Mouse (Mus musculus): Measurements from ENCODE around the gene Mtch1. TPM values are rescaled to one million over a fixed set of nuclear protein-coding genes. Genes with fewer than 3 reads are reported as not detected.

Gene Mtch1
- polyA plus RNA-seq, 1 experiment, result 464 TPM

GRCm38 (mm10) chr17:29302149-29302548, 45.6 kb downstream of the Mtch1 start:
- Histone ChIP-seq H3K79me2 (ENCODE audit: control insufficient read depth, insufficient read depth) (no peaks in the 10 kb centered on the region), H3ac (ENCODE audit: control insufficient read depth, insufficient read length, low read depth) (no peak overlapping the region), H3K27me3 (ENCODE audit: control insufficient read depth, insufficient read depth, insufficient read length) (no peaks in the 10 kb centered on the region), H3K36me3 (ENCODE audit: control insufficient read depth, insufficient read depth) (peaks cover 7% of the 10 kb centered on the region), H3K79me3 (ENCODE audit: low read depth) (no peaks in the 10 kb centered on the region), H3K4me3 (ENCODE audit: insufficient read depth, poor library complexity, severe bottlenecking) (no peak overlapping the region)
- TF ChIP-seq CEBPB (IDR thresholded peaks at IDR 0.05; ENCODE audit: low read depth), result no peak
- TF ChIP-seq MYOG (IDR thresholded peaks at IDR 0.05; ENCODE audit: control insufficient read depth, extremely low read depth, insufficient read length), result no peak
- TF ChIP-seq FOSL1 (IDR thresholded peaks at IDR 0.05; ENCODE audit: insufficient read depth, low read length, poor library complexity, severe bottlenecking), result no peak
- TF ChIP-seq MAX (IDR thresholded peaks at IDR 0.05), result no peak

- H3ac ChIP-seq (ENCODE audit: control insufficient read depth, insufficient read length, low read depth), result no peak overlapping the region
- no peak overlapping the region for H3K4me3 ChIP-seq (ENCODE audit: insufficient read depth, poor library complexity, severe bottlenecking)
- H3K79me2 ChIP-seq (ENCODE audit: control insufficient read depth, insufficient read depth), result no peaks in the 10 kb centered on the region
- no peaks in the 10 kb centered on the region for H3K27me3 ChIP-seq (ENCODE audit: control insufficient read depth, insufficient read depth, insufficient read length)
- no peak for TF ChIP-seq MYOD1 (IDR thresholded peaks at IDR 0.05; ENCODE audit: control insufficient read depth, insufficient read length, low read depth)
- TF ChIP-seq MYOG (IDR thresholded peaks at IDR 0.05; ENCODE audit: control insufficient read depth, extremely low read depth, insufficient read length), result no peak
- TF ChIP-seq USF1 (IDR thresholded peaks at IDR 0.05; ENCODE audit: low read depth), result no peak
- no peak for TF ChIP-seq MAX (IDR thresholded peaks at IDR 0.05)
- no peak for TF ChIP-seq CTCF (IDR thresholded peaks at IDR 0.05; ENCODE audit: control insufficient read depth, insufficient read depth, insufficient read length)
- TF ChIP-seq CEBPB (IDR thresholded peaks at IDR 0.05; ENCODE audit: low read depth), result no peak
- TF ChIP-seq FOSL1 (IDR thresholded peaks at IDR 0.05; ENCODE audit: insufficient read depth, low read length, poor library complexity, severe bottlenecking), result no peak
- peaks cover 14% of the 10 kb centered on the region for H3K36me3 ChIP-seq (ENCODE audit: control insufficient read depth, insufficient read depth)
- no peaks in the 10 kb centered on the region for H3K79me3 ChIP-seq (ENCODE audit: low read depth)
Observed at GRCm38 (mm10) chr17:29301421-29301820, 46.3 kb downstream of the Mtch1 start.

GRCm38 (mm10) chr17:29300926-29301325, 46.8 kb downstream of the Mtch1 start:
- H3K36me3 ChIP-seq (ENCODE audit: control insufficient read depth, insufficient read depth), result peaks cover 14% of the 10 kb centered on the region
- H3K27me3 ChIP-seq (ENCODE audit: control insufficient read depth, insufficient read depth, insufficient read length), result no peaks in the 10 kb centered on the region

GRCm38 (mm10) chr17:29299282-29299681, 48.5 kb downstream of the Mtch1 start:
- peaks cover 18% of the 10 kb centered on the region for H3K36me3 ChIP-seq (ENCODE audit: control insufficient read depth, insufficient read depth)
- no peak overlapping the region for H3ac ChIP-seq (ENCODE audit: control insufficient read depth, insufficient read length, low read depth)
- no peaks in the 10 kb centered on the region for H3K79me3 ChIP-seq (ENCODE audit: low read depth)
- H3K4me3 ChIP-seq (ENCODE audit: insufficient read depth, poor library complexity, severe bottlenecking), result no peak overlapping the region
- H3K79me2 ChIP-seq (ENCODE audit: control insufficient read depth, insufficient read depth), result no peaks in the 10 kb centered on the region
- no peak for TF ChIP-seq CEBPB (IDR thresholded peaks at IDR 0.05; ENCODE audit: low read depth)
- H3K27me3 ChIP-seq (ENCODE audit: control insufficient read depth, insufficient read depth, insufficient read length), result no peaks in the 10 kb centered on the region

More at GRCm38 (mm10) chr17:29300926-29301325, 46.8 kb downstream of the Mtch1 start:
- H3K79me2 ChIP-seq (ENCODE audit: control insufficient read depth, insufficient read depth), result no peaks in the 10 kb centered on the region
- no peak overlapping the region for H3ac ChIP-seq (ENCODE audit: control insufficient read depth, insufficient read length, low read depth)
- no peak overlapping the region for H3K4me3 ChIP-seq (ENCODE audit: insufficient read depth, poor library complexity, severe bottlenecking)
- no peak for TF ChIP-seq MYOD1 (IDR thresholded peaks at IDR 0.05; ENCODE audit: control insufficient read depth, insufficient read length, low read depth)
- no peak for TF ChIP-seq USF1 (IDR thresholded peaks at IDR 0.05; ENCODE audit: low read depth)
- TF ChIP-seq MAX (IDR thresholded peaks at IDR 0.05), result no peak
- no peak for TF ChIP-seq CEBPB (IDR thresholded peaks at IDR 0.05; ENCODE audit: low read depth)
- no peak for TF ChIP-seq CTCF (IDR thresholded peaks at IDR 0.05; ENCODE audit: control insufficient read depth, insufficient read depth, insufficient read length)
- TF ChIP-seq FOSL1 (IDR thresholded peaks at IDR 0.05; ENCODE audit: insufficient read depth, low read length, poor library complexity, severe bottlenecking), result no peak
- TF ChIP-seq MYOG (IDR thresholded peaks at IDR 0.05; ENCODE audit: control insufficient read depth, extremely low read depth, insufficient read length), result no peak
- H3K79me3 ChIP-seq (ENCODE audit: low read depth), result no peaks in the 10 kb centered on the region

- no peaks in the 10 kb centered on the region for H3K79me3 ChIP-seq (ENCODE audit: low read depth)
- H3K36me3 ChIP-seq (ENCODE audit: control insufficient read depth, insufficient read depth), result peaks cover 22% of the 10 kb centered on the region
- H3K27me3 ChIP-seq (ENCODE audit: control insufficient read depth, insufficient read depth, insufficient read length), result no peaks in the 10 kb centered on the region
- TF ChIP-seq MYOG (IDR thresholded peaks at IDR 0.05; ENCODE audit: control insufficient read depth, extremely low read depth, insufficient read length), result no peak
- no peak for TF ChIP-seq MAX (IDR thresholded peaks at IDR 0.05)
- no peak for TF ChIP-seq USF1 (IDR thresholded peaks at IDR 0.05; ENCODE audit: low read depth)
- TF ChIP-seq FOSL1 (IDR thresholded peaks at IDR 0.05; ENCODE audit: insufficient read depth, low read length, poor library complexity, severe bottlenecking), result no peak
- no peak for TF ChIP-seq MYOD1 (IDR thresholded peaks at IDR 0.05; ENCODE audit: control insufficient read depth, insufficient read length, low read depth)
- no peak for TF ChIP-seq CTCF (IDR thresholded peaks at IDR 0.05; ENCODE audit: control insufficient read depth, insufficient read depth, insufficient read length)
- TF ChIP-seq CEBPB (IDR thresholded peaks at IDR 0.05; ENCODE audit: low read depth), result no peak
- H3ac ChIP-seq (ENCODE audit: control insufficient read depth, insufficient read length, low read depth), result no peak overlapping the region
- H3K79me2 ChIP-seq (ENCODE audit: control insufficient read depth, insufficient read depth), result no peaks in the 10 kb centered on the region
- H3K4me3 ChIP-seq (ENCODE audit: insufficient read depth, poor library complexity, severe bottlenecking), result no peak overlapping the region
Observed at GRCm38 (mm10) chr17:29297813-29298212, 49.9 kb downstream of the Mtch1 start.

GRCm38 (mm10) chr17:29297321-29297720, 50.4 kb downstream of the Mtch1 start:
- peaks cover 22% of the 10 kb centered on the region for H3K36me3 ChIP-seq (ENCODE audit: control insufficient read depth, insufficient read depth)
- no peak overlapping the region for H3K4me3 ChIP-seq (ENCODE audit: insufficient read depth, poor library complexity, severe bottlenecking)
- no peaks in the 10 kb centered on the region for H3K27me3 ChIP-seq (ENCODE audit: control insufficient read depth, insufficient read depth, insufficient read length)
- no peaks in the 10 kb centered on the region for H3K79me2 ChIP-seq (ENCODE audit: control insufficient read depth, insufficient read depth)
- H3ac ChIP-seq (ENCODE audit: control insufficient read depth, insufficient read length, low read depth), result no peak overlapping the region
- TF ChIP-seq FOSL1 (IDR thresholded peaks at IDR 0.05; ENCODE audit: insufficient read depth, low read length, poor library complexity, severe bottlenecking) (no peak), USF1 (IDR thresholded peaks at IDR 0.05; ENCODE audit: low read depth) (no peak), CEBPB (IDR thresholded peaks at IDR 0.05; ENCODE audit: low read depth) (no peak), CTCF (IDR thresholded peaks at IDR 0.05; ENCODE audit: control insufficient read depth, insufficient read depth, insufficient read length) (no peak), MAX (IDR thresholded peaks at IDR 0.05) (no peak), MYOG (IDR thresholded peaks at IDR 0.05; ENCODE audit: control insufficient read depth, extremely low read depth, insufficient read length) (no peak), MYOD1 (IDR thresholded peaks at IDR 0.05; ENCODE audit: control insufficient read depth, insufficient read length, low read depth) (no peak)
- H3K79me3 ChIP-seq (ENCODE audit: low read depth), result no peaks in the 10 kb centered on the region
